Mouse (Mus musculus) layer of hippocampus, adult 18-20 months (tissue): ENCODE measurements at regions not wholly inside any gene's neighbourhood (a gene's known extent, or its start where the extent isn't known, plus 50 kb on each side); places are given as distances from the start of the nearest gene placed in this dataset.
A peak's percentile ranks its signal among the peaks of the same experiment; 100 is the strongest.
"Not testable (repeated sequence)": the region's sequence is repeated elsewhere in the genome, so short reads cannot be mapped to it uniquely, and the experiment has no call there.

Source experiments
- DNase-seq, 2 experiments: peaks; one replicate each; pipeline ENCODE4 v3.0.0; 2022; ENCODE audit warnings: low spot score in 2 of 2

GRCm38 (mm10) chr14:89642836-89643235, 1171.6 kb upstream of the Pcdh20 start:
- no peak for DNase-seq

- peak in 1 of 2 experiments; percentile 12 for DNase-seq
Observed at GRCm38 (mm10) chr14:89639322-89639721, 1168.1 kb upstream of the Pcdh20 start.

GRCm38 (mm10) chr14:89636689-89637088, 1165.5 kb upstream of the Pcdh20 start:
- DNase-seq: no peak

- DNase-seq: no peak
Observed at GRCm38 (mm10) chr14:89634559-89635124, 1163.4 kb upstream of the Pcdh20 start.

- DNase-seq: no peak
Observed at GRCm38 (mm10) chr14:89633654-89634053, 1162.5 kb upstream of the Pcdh20 start.

- DNase-seq: no peak
Observed at GRCm38 (mm10) chr14:89610670-89611069, 1139.5 kb upstream of the Pcdh20 start.

- DNase-seq: not testable (repeated sequence)
Observed at GRCm38 (mm10) chr14:89609666-89610448, 1138.7 kb upstream of the Pcdh20 start.

- no peak for DNase-seq
Observed at GRCm38 (mm10) chr14:89607550-89607949, 1136.4 kb upstream of the Pcdh20 start.

- DNase-seq: no peak
Observed at GRCm38 (mm10) chr14:89597812-89598211, 1126.6 kb upstream of the Pcdh20 start.

GRCm38 (mm10) chr14:89573576-89573975, 1102.4 kb upstream of the Pcdh20 start:
- no peak for DNase-seq

- DNase-seq: no peak
Observed at GRCm38 (mm10) chr14:89571703-89572102, 1100.5 kb upstream of the Pcdh20 start.

- no peak for DNase-seq
Observed at GRCm38 (mm10) chr14:89559822-89560477, 1088.8 kb upstream of the Pcdh20 start.

GRCm38 (mm10) chr14:89557334-89557733, 1086.1 kb upstream of the Pcdh20 start:
- no peak for DNase-seq

- DNase-seq: no peak
Observed at GRCm38 (mm10) chr14:89556245-89556644, 1085.0 kb upstream of the Pcdh20 start.

- DNase-seq: no peak
Observed at GRCm38 (mm10) chr14:89554127-89554526, 1082.9 kb upstream of the Pcdh20 start.
